Mouse (Mus musculus) neural tube, embryonic 15.5 days (tissue): Measurements from ENCODE around the gene Gabpa. TPM values are rescaled to one million over a fixed set of nuclear protein-coding genes. Genes with fewer than 3 reads are reported as not detected.

Source experiments
- polyA plus RNA-seq: library from polyadenylated mRNA; unstranded; fragments of >200 nt; fragmentation: Nextera tagmentation; extraction: Ambion mirVana; gene quantifications from 2 replicates; pipeline ENCODE4 v1.2.1, GENCODE M21; 2015

Gene Gabpa
- polyA plus RNA-seq, 1 experiment from 2014 or later, result 14.7 TPM

Other genes with a start within 250 kb of the Gabpa start
- 38.7 and 39.6 TPM in 2 replicates for gene Mrpl39, start 99.2 kb upstream of the Gabpa start, polyA plus RNA-seq
- gene Jam2, start 60.8 kb upstream of the Gabpa start, polyA plus RNA-seq, result 20.8 and 24.5 TPM in 2 replicates
- gene Atp5j, start 700 bp downstream of the Gabpa start, polyA plus RNA-seq, result 846 and 888 TPM in 2 replicates